Comparison of ENCODE assay signal across 14 mouse cellular contexts in genomic region chr5:73241332-73241731, GRCm38 (mm10). TPM values are rescaled to one million over a fixed set of nuclear protein-coding genes. Genes with fewer than 3 reads are reported as not detected.
DNase-seq lines count a peak whose midpoint lies in the region; ATAC-seq and TF ChIP-seq lines count a peak whose summit lies in the region.
"Had no signal": no experiment of that assay in that cellular context is flagged by ENCODE, and none has a peak within 500 bp of the region (broad histone marks: within the 10 kb centered on the region; RNA-seq: fewer than 3 reads in every experiment).

No protein-coding gene starts in this region.

- TF ChIP-seq POLR2A in spleen, adult 2 months (IDR thresholded peaks at IDR 0.05; ENCODE audit: low read depth, low read length): no peak

- no peak for TF ChIP-seq CTCF in spleen, adult 2 months (IDR thresholded peaks at IDR 0.05; ENCODE audit: extremely low read depth, insufficient read depth, insufficient read length, insufficient replicate concordance)

- H3K27me3 ChIP-seq in spleen, adult 2 months (ENCODE audit: control insufficient read depth, insufficient read depth, low read length): no peaks in the 10 kb centered on the region
- H3K27me3 ChIP-seq: kidney, embryonic 15.5 days; neural tube, embryonic 12.5 days had no signal

- no peaks in the 10 kb centered on the region for H3K36me3 ChIP-seq in spleen, adult 2 months (ENCODE audit: control insufficient read depth, insufficient read depth, low read length)
- H3K36me3 ChIP-seq: kidney, embryonic 15.5 days; neural tube, embryonic 12.5 days had no signal

- peak; percentile 77 for ATAC-seq in megakaryocyte progenitor cell, adult 5-6 weeks (replicated peaks; ENCODE audit: poor library complexity)
- no peak for ATAC-seq in frontal cortex, adult (ENCODE audit: low TSS enrichment)
- ATAC-seq: hindbrain, postnatal 0 days had no signal

- WGBS in spleen, adult 2 months: 5% methylated on average over 10 of the region's 10 CpGs

- DNase-seq in spleen, adult 2 months (ENCODE audit: low read depth in 1 of 2, low spot score in 2 of 2): peak in 1 of 2 experiments; percentile 37
- DNase-seq in spleen, postnatal 4 days (ENCODE audit: low spot score in 2 of 2): no peak
- DNase-seq in thymus, postnatal 25 days: peak; percentile 46
- no peak for DNase-seq in cerebellum, adult 8-10 months
- no peak for DNase-seq in cerebellum, adult 9-11 months
- DNase-seq: gastrocnemius, postnatal 10 days; layer of hippocampus, adult 9-11 months; lung, adult 2 months had no signal

- peak overlapping the region; percentile 17; the same call in 1 of the 2 replicates for H3K27ac ChIP-seq in spleen, adult 2 months (ENCODE audit: insufficient read depth, low read length)
- H3K27ac ChIP-seq in brown adipose tissue, adult 24 weeks (replicated peaks; ENCODE audit: low read depth, low read length): 0 out of 2 replicates have a peak overlapping the region, but pooled peaks have one; percentile 5
- H3K27ac ChIP-seq: hindbrain, postnatal 0 days; kidney, embryonic 15.5 days; neural tube, embryonic 12.5 days had no signal

- peaks cover 9% of the 10 kb centered on the region; the same call in 1 of the 2 replicates for H3K4me1 ChIP-seq in spleen, adult 2 months (ENCODE audit: control insufficient read depth, insufficient read depth, insufficient read length)
- H3K4me1 ChIP-seq in brown adipose tissue, adult 24 weeks (ENCODE audit: control insufficient read depth, insufficient read depth, insufficient read length, low read length): peaks cover 22% of the 10 kb centered on the region

- no peak overlapping the region for H3K4me3 ChIP-seq in spleen, adult 2 months (ENCODE audit: extremely low read depth, insufficient read depth, insufficient read length)
- H3K4me3 ChIP-seq in brown adipose tissue, adult 24 weeks (ENCODE audit: insufficient read depth, low read depth, low read length): no peak overlapping the region
- H3K4me3 ChIP-seq: kidney, embryonic 15.5 days; neural tube, embryonic 12.5 days had no signal

RNA-seq across cellular contexts. Expression of gene Fryl, which starts 15.1 kb away (rescaled TPM):
- 72.3 and 96.7 TPM in 2 replicates for polyA plus RNA-seq in spleen, adult 2 months (2012; rRNA removed)
- polyA plus RNA-seq in brown adipose tissue, adult 24 weeks (2012; ENCODE audit: insufficient read depth, insufficient read length, missing spikeins): 9.4 and 25.3 TPM in 2 replicates
- total RNA-seq in megakaryocyte progenitor cell, adult 5-6 weeks (2015): 56.2 and 78.5 TPM in 2 replicates
- 74.2 and 76.4 TPM in 2 replicates for total RNA-seq in megakaryocyte progenitor cell, adult 5-6 weeks (2017)

RNA-seq across cellular contexts. Expression of gene Ociad1, which starts 51.3 kb away (rescaled TPM):
- polyA plus RNA-seq in spleen, adult 2 months (2012; rRNA removed): 29.1 and 34.2 TPM in 2 replicates
- 384 and 403 TPM in 2 replicates for polyA plus RNA-seq in brown adipose tissue, adult 24 weeks (2012; ENCODE audit: insufficient read depth, insufficient read length, missing spikeins)
- 239 and 256 TPM in 2 replicates for total RNA-seq in megakaryocyte progenitor cell, adult 5-6 weeks (2015)
- total RNA-seq in megakaryocyte progenitor cell, adult 5-6 weeks (2017): 218 and 231 TPM in 2 replicates

Comparison
In these comparisons a context has a peak if more than half of its experiments do, and no peak if none do; other contexts are left out.
1. RNA of gene Ociad1, which starts 51.3 kb away (polyA plus RNA-seq): 384 to 403 TPM in brown adipose tissue, adult 24 weeks; 29.1 to 34.2 TPM in spleen, adult 2 months; every median in the first group is over 10 times any median in the second.